Mouse (Mus musculus) induced T-regulatory cell, adult 2 months (primary cell): ENCODE data around the gene Rxfp2.

Source experiments
- DNase-seq: peaks from one replicate; pipeline ENCODE4 v3.0.0-alpha.2; 2012; ENCODE audit warnings: low read depth

Gene Rxfp2

GRCm38 (mm10) chr5:150115271-150116092 is 97.0 kb downstream of the Rxfp2 start:
- DNase-seq: peak; percentile 35

- DNase-seq: peak; percentile 33
Observed at GRCm38 (mm10) chr5:150116216-150116905, 97.9 kb downstream of the Rxfp2 start.

- peak; percentile 62 for DNase-seq
Observed at GRCm38 (mm10) chr5:150116906-150117216, 98.4 kb downstream of the Rxfp2 start.

- DNase-seq: no peak
Observed at GRCm38 (mm10) chr5:150118124-150118454, 99.6 kb downstream of the Rxfp2 start.

- peak; percentile 96 for DNase-seq
Observed at GRCm38 (mm10) chr5:150118455-150119241, 100.2 kb downstream of the Rxfp2 start, which contains the start of gene Fry. Gene Fry, plus strand, starts transcription at chr5:150118645.

GRCm38 (mm10) chr5:150120676-150121075 is 102.2 kb downstream of the Rxfp2 start:
- no peak for DNase-seq

- no peak for DNase-seq
Observed at GRCm38 (mm10) chr5:150122095-150122494, 103.6 kb downstream of the Rxfp2 start.

- no peak for DNase-seq
Observed at GRCm38 (mm10) chr5:150122571-150122970, 104.1 kb downstream of the Rxfp2 start.

GRCm38 (mm10) chr5:150125920-150126319 is 107.4 kb downstream of the Rxfp2 start:
- DNase-seq: no peak

- no peak for DNase-seq
Observed at GRCm38 (mm10) chr5:150128432-150128831, 110.0 kb downstream of the Rxfp2 start.

GRCm38 (mm10) chr5:150130144-150130543 is 111.7 kb downstream of the Rxfp2 start:
- DNase-seq: no peak

- DNase-seq: no peak
Observed at GRCm38 (mm10) chr5:150131166-150131565, 112.7 kb downstream of the Rxfp2 start.
